Mouse (Mus musculus): ENCODE results near the gene Cyp2c55.

Cyp2c55 gene

GRCm38 (mm10) chr19:39006715-39007114 is at the start of gene Cyp2c55:
Gene Cyp2c55, plus strand, starts transcription at chr19:39007019.
- no peak for DNase-seq

- DNase-seq, result peak; percentile 45
Measured at GRCm38 (mm10) chr19:38970741-38971140, 36.1 kb upstream of the Cyp2c55 start.

GRCm38 (mm10) chr19:38972581-38972980 is 34.2 kb upstream of the Cyp2c55 start:
- DNase-seq, result no peak

GRCm38 (mm10) chr19:38973666-38974065 is 33.2 kb upstream of the Cyp2c55 start:
- DNase-seq, result peak; percentile 22

GRCm38 (mm10) chr19:38976269-38976668 is 30.6 kb upstream of the Cyp2c55 start:
- no peak for DNase-seq

- peak; percentile 39 for DNase-seq
Measured at GRCm38 (mm10) chr19:38981966-38982365, 24.9 kb upstream of the Cyp2c55 start.

- DNase-seq, result no peak
Measured at GRCm38 (mm10) chr19:38998248-38998647, 8.6 kb upstream of the Cyp2c55 start.

GRCm38 (mm10) chr19:38998676-38999075 is 8.1 kb upstream of the Cyp2c55 start:
- DNase-seq, result no peak

GRCm38 (mm10) chr19:39005132-39005531 is 1.7 kb upstream of the Cyp2c55 start:
- no peak for DNase-seq

GRCm38 (mm10) chr19:39057928-39058327 is 51.1 kb downstream of the Cyp2c55 start:
- DNase-seq, result no peak

GRCm38 (mm10) chr19:39060719-39061118 is 53.9 kb downstream of the Cyp2c55 start, which contains the start of gene Cyp2c65:
Gene Cyp2c65, plus strand, starts transcription at chr19:39061015.
- no peak for DNase-seq
